Mouse (Mus musculus): ENCODE measurements around the gene Ppp1ca.

Ppp1ca gene

GRCm38 (mm10) chr19:4184976-4185975 is 6.6 kb upstream of the Ppp1ca start:
- DNase-seq (ENCODE audit: low spot score in 2 of 2) = no peak

DNA sequence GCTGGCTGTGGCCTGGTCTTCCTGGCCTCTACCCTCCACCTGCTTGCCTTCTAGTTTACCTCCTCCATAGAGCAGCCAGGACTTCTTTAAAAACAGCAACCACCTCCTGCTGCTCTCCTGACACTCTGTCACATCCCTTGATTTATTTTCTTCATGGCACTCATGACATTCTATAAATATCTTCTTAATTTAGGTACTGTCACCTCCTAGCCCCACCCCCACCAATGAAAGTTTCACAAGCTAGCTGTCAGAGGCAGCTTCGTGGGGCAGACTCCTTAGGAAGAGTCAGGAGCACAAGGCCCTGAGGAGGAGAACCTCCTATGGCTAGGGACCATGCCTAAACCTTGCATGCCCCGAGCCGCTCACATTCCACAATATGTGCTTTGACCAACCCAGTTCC is 4.6 kb upstream of the Ppp1ca start:
- no peak for DNase-seq (ENCODE audit: low spot score in 2 of 2)

DNA sequence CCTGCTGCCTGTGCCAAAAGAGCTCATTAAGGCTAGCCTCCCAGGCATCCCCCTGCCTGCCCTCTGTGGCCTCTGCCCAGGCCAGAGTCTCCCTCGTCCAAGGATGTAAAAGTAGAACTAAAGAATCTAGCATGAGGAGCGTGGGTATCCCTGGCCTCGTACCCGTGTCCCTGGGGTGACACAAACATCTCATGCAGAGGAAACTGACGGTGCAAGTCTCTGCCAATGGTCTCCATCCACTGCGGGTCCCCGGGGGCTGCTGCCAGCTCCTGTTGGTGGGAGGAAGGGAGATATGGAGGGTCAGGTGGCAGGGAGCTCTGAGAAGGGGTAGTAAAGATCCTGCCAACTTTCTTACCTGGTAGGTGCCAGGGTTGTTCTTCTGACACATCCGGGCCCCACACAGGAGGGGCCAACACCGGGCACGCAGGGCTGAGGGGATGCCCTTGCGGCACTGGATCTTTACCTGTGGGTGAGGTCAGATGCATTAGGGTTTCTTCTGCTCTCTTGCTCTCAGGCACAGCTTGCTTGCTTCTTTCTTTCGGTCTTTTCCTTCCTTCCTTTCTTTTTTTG is 2.7 kb upstream of the Ppp1ca start:
- DNase-seq (ENCODE audit: low spot score in 2 of 2) = no peak

DNA sequence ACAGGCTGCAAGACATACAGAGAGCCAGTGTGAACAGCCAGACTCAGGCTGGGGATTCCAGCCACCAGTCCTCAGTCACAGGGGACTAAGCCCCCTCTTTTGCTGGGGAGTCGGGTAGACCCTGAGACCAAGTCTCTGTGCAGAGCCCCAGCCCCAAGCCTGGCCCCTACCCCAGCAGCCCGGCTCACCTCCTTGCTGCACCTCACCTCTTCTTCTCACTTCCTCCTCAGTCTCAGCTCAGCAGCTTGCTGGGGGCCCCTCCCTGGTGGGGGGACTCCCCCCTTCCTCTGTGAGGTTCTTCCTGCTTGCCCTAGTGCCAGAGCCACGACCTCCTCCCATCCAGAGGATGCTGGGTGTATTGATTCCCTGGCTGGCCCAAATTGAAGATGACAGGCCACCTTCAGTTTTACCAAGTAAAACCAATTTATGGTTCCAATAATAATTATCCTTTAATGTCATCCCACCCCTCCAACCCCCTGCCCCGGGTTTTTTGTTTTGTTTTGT is 982 bp upstream of the Ppp1ca start, which contains the start of gene Tbc1d10c:
Tbc1d10c (minus strand) TSS at position 454 of the 504 bp plus-strand sequence.
- DNase-seq (ENCODE audit: low spot score in 2 of 2) = no peak

- DNase-seq (ENCODE audit: low spot score in 2 of 2) = no peak
These were observed 553 bp downstream of the Ppp1ca start for GRCm38 (mm10) chr19:4192251-4192985.

- DNase-seq (ENCODE audit: low spot score in 2 of 2) = no peak
These were observed 1.3 kb downstream of the Ppp1ca start for GRCm38 (mm10) chr19:4193129-4193528.

GRCm38 (mm10) chr19:4194021-4194724 is 2.3 kb downstream of the Ppp1ca start:
- no peak for DNase-seq (ENCODE audit: low spot score in 2 of 2)

DNA sequence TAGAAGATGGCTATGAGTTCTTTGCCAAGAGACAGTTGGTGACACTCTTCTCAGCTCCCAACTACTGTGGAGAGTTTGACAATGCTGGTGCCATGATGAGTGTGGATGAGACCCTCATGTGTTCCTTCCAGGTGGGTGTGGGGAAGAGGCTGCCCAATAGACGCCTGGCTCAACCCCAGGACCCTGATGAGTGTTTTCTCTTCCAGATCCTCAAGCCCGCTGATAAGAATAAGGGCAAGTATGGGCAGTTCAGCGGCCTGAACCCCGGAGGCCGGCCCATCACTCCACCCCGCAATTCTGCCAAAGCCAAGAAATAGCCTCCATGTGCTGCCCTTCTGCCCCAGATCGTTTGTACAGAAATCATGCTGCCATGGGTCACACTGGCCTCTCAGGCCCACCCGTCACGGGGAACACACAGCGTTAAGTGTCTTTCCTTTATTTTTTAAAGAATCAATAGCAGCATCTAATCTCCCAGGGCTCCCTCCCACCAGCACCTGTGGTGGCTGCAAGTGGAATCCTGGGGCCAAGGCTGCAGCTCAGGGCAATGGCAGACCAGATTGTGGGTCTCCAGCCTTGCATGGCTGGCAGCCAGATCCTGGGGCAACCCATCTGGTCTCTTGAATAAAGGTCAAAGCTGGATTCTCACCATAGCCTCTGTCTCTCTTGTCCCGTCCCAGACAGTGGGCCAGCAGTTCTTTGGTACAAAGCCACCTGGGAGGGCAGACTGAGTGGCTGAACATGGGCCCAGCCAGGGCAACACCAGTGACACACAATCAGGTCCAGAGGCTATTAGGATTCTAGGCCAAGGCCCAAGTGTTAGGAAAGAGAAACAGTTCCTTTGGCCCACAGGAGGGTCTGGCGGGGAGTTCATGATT is 3.1 kb downstream of the Ppp1ca start:
- DNase-seq (ENCODE audit: low spot score in 2 of 2) = no peak

GRCm38 (mm10) chr19:4196048-4196447 is 4.2 kb downstream of the Ppp1ca start:
- no peak for DNase-seq (ENCODE audit: low spot score in 2 of 2)

- peak in 1 of 2 experiments; percentile 48 for DNase-seq (ENCODE audit: low spot score in 2 of 2)
These were observed 4.7 kb downstream of the Ppp1ca start for GRCm38 (mm10) chr19:4196548-4196947.

- no peak for DNase-seq (ENCODE audit: low spot score in 2 of 2)
These were observed 5.3 kb downstream of the Ppp1ca start for GRCm38 (mm10) chr19:4197180-4197579.

DNA sequence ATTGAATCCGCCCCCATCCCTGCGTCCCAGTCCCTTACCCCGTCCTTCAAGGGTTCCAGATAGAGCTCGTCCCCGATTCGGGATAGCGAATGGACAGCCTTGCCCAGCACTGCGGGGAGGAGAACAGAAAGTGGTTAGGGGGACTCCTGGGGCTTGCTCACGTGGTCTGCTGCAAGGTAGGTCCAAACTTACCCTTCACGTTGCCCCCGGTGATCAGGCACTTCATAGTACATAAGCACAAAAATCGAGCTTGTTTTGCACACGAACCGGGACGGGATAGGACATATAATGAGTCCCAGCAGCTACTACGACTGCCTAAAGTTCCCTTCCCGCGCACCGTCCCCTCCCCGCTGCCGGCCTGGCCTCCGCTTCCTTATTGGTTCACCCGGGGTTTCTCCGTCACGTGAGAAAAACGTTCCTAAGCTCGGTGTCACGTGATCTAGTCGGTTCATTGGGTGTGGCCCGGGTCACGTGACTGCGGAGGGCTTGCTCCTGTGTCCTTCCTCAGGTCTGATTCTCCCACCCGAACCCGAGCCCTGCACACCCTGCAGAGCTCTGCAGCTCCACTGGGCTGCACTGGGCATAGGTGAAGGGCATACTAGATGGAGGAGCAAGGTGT is 9.5 kb downstream of the Ppp1ca start, which contains the start of gene Rad9a:
Rad9a (minus strand) TSS at position 372 of the 619 bp plus-strand sequence.
- peak; percentile 97 to 98 for DNase-seq (ENCODE audit: low spot score in 2 of 2)

- DNase-seq (ENCODE audit: low spot score in 2 of 2) = no peak
These were observed 10.3 kb downstream of the Ppp1ca start for GRCm38 (mm10) chr19:4202149-4202548.

- DNase-seq (ENCODE audit: low spot score in 2 of 2) = no peak
These were observed 11.3 kb downstream of the Ppp1ca start for GRCm38 (mm10) chr19:4203148-4203547.

- no peak for DNase-seq (ENCODE audit: low spot score in 2 of 2)
These were observed 11.9 kb downstream of the Ppp1ca start for GRCm38 (mm10) chr19:4203604-4204326.

GRCm38 (mm10) chr19:4204889-4205288 is 13.0 kb downstream of the Ppp1ca start:
- no peak for DNase-seq (ENCODE audit: low spot score in 2 of 2)

DNA sequence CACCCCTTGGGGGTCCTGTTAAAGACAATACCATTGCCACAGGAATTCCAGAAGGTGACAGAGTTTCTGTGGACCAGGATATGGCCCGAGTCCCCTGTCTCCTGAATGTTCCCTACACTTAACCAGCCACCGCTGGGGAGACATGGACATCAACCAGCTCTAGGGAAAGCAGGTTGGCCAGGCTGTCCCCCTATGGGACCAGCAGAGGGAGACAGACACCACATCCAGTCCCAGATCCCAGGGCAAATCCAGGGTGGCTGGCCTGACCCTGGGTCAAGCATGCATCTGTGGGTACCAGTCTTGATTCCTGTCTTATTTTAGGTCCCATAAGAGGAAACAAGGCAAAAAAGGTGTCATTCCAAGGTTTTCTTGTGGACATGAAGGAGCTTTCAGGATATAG is 15.1 kb downstream of the Ppp1ca start:
- peak; percentile 72 to 78 for DNase-seq (ENCODE audit: low spot score in 2 of 2)

DNA sequence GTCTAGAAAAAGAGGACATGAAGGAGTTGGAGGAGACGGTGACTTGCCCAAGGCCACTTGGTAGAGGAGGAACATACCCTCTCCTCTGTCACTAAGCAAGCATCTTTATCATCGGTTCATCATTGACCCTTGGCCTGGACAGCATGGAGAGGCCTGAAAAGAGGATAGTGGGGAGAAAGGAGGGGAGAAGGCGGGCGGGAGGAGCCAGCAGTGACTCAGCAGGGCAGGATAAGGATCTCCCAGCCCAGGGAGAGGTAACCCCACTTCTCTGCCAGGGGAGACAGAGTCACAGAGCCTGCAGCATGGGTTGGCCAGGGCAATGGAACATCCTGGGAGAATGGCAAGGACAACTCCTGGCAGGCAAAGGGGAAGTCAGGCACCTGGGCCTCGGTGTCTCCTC is 16.7 kb downstream of the Ppp1ca start:
- no peak for DNase-seq (ENCODE audit: low spot score in 2 of 2)

Data from heart, adult 9 months (tissue).